Mouse (Mus musculus) testis, adult 2 months (tissue): Measurements from ENCODE around the gene Paqr3.

Experiments used
- CTCF ChIP-seq: fragments of 200-500 bp; IDR thresholded peaks from 2 replicates; pipeline ENCODE4 v1.5.1; 2012; ENCODE audit warnings: low read depth, mild to moderate bottlenecking, inconsistent platforms, low read length, moderate library complexity; ENCODE audit not compliant: control insufficient read depth, insufficient read depth, insufficient replicate concordance
- POLR2A ChIP-seq: fragments of 200-500 bp; IDR thresholded peaks from 2 replicates; pipeline ENCODE4 v1.6.1; 2012; ENCODE audit warnings: low read depth, mild to moderate bottlenecking, inconsistent platforms, low read length, moderate library complexity; ENCODE audit not compliant: control insufficient read depth

DNA sequence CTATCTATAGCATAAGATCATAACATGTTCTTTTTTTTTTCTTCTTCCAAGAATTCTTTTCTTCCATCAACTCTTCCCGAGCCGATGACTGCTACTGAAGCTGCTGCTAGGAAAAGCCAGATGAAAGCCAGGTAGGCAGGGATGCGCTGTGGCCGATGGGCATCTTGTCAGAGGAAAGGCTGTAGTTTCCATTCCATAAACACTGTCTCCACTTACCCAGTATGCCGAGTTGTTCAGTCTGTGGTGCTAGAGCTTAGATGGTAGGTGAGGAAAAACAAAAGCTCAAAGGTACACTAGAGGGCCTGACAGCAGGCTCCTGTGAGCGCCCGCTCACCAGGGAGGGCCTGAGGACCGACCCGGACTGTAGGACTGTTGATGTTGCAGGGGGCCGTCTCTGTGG, 56.6 kb downstream of the Paqr3 start:
- no peak for TF ChIP-seq CTCF
- TF ChIP-seq POLR2A = no peak
